Mouse (Mus musculus) liver, embryonic 12.5 days (tissue): ENCODE measurements at regions not wholly inside any gene's neighbourhood (a gene's known extent, or its start where the extent isn't known, plus 50 kb on each side); places are given as distances from the start of the nearest gene placed in this dataset.

Experiments used
- ATAC-seq: fragments of 200-750 bp; cut with Nextera tagmentation; 2 replicates; pipeline ENCODE4 v1.8.0; 2017; ENCODE audit warnings: moderate number of reproducible peaks, mild to moderate bottlenecking, moderate library complexity
- H3K27ac ChIP-seq: fragments of 300-500 bp; sonication (generic); 2 replicates; pipeline ENCODE4 v1.5.1; 2016; ENCODE audit warnings: mild to moderate bottlenecking
- H3K27me3 ChIP-seq: fragments of 300-500 bp; sonication (generic); replicated peaks from 2 replicates; pipeline ENCODE4 v1.6.1; 2016; ENCODE audit warnings: mild to moderate bottlenecking, moderate library complexity
- H3K36me3 ChIP-seq: fragments of 300-500 bp; sonication (generic); 2 replicates; pipeline ENCODE4 v1.6.1; 2016; ENCODE audit warnings: mild to moderate bottlenecking, moderate library complexity
- H3K4me1 ChIP-seq: fragments of 300-500 bp; sonication (generic); 2 replicates; pipeline ENCODE4 v1.6.1; 2016
- H3K4me2 ChIP-seq: fragments of 300-500 bp; sonication (generic); 2 replicates; pipeline ENCODE4 v1.6.1; 2016; ENCODE audit warnings: mild to moderate bottlenecking, moderate library complexity
- H3K4me3 ChIP-seq: fragments of 300-500 bp; sonication (generic); 2 replicates; pipeline ENCODE4 v1.5.1; 2016; ENCODE audit warnings: mild to moderate bottlenecking, moderate library complexity
- H3K9ac ChIP-seq: fragments of 300-500 bp; sonication (generic); 2 replicates; pipeline ENCODE4 v1.6.1; 2016; ENCODE audit warnings: mild to moderate bottlenecking, moderate library complexity
- H3K9me3 ChIP-seq: fragments of 300-500 bp; sonication (generic); replicated peaks from 2 replicates; pipeline ENCODE4 v1.6.1; 2016; ENCODE audit warnings: mild to moderate bottlenecking, moderate library complexity
- WGBS: fragments of 180-500 bp; shearing (Covaris S2); methylation state at CpG from one replicate; pipeline ENCODE4 v1.1.7; 2016; ENCODE audit not compliant: insufficient replicate concordance; 5-methylcytosine and 5-hydroxymethylcytosine counted together

- no peaks in the 10 kb centered on the region for H3K4me1 ChIP-seq
- H3K4me2 ChIP-seq = no peak overlapping the region
- no peak overlapping the region for H3K9ac ChIP-seq
- no peaks in the 10 kb centered on the region for H3K36me3 ChIP-seq
- H3K9me3 ChIP-seq = no peaks in the 10 kb centered on the region
- H3K27ac ChIP-seq = no peak overlapping the region
- no peaks in the 10 kb centered on the region for H3K27me3 ChIP-seq
- H3K4me3 ChIP-seq = no peak overlapping the region
- 67% methylated on average over 14 of the region's 14 CpGs for WGBS
- no peak for ATAC-seq
Observed at GRCm38 (mm10) chr1:57684387-57685162, 89.4 kb upstream of the Spats2l start.

- Histone ChIP-seq H3K4me2 (no peak overlapping the region), H3K4me1 (no peaks in the 10 kb centered on the region)
- no peak for ATAC-seq
Observed at GRCm38 (mm10) chr1:57689253-57689652, 84.7 kb upstream of the Spats2l start.

GRCm38 (mm10) chr1:57707906-57708305 lies 66.1 kb upstream of the Spats2l start:
- Histone ChIP-seq H3K27me3 (no peaks in the 10 kb centered on the region), H3K4me1 (no peaks in the 10 kb centered on the region), H3K9me3 (no peaks in the 10 kb centered on the region), H3K4me3 (no peak overlapping the region), H3K27ac (no peak overlapping the region), H3K36me3 (no peaks in the 10 kb centered on the region), H3K9ac (no peak overlapping the region), H3K4me2 (no peak overlapping the region)
- no peak for ATAC-seq
- 68% methylated on average over 4 of the region's 4 CpGs for WGBS

More at GRCm38 (mm10) chr1:57689253-57689652, 84.7 kb upstream of the Spats2l start:
- no peak overlapping the region for H3K4me3 ChIP-seq
- no peaks in the 10 kb centered on the region for H3K36me3 ChIP-seq
- no peaks in the 10 kb centered on the region for H3K27me3 ChIP-seq
- H3K27ac ChIP-seq = no peak overlapping the region
- H3K9me3 ChIP-seq = 0 out of 2 replicates have a peak, but pooled peaks cover 5% of the 10 kb centered on the region
- H3K9ac ChIP-seq = no peak overlapping the region

GRCm38 (mm10) chr1:57712916-57713503 lies 61.0 kb upstream of the Spats2l start:
- no peak overlapping the region for H3K9ac ChIP-seq
- no peak overlapping the region for H3K4me3 ChIP-seq
- H3K4me2 ChIP-seq = no peak overlapping the region
- no peak overlapping the region for H3K27ac ChIP-seq
- 58% methylated on average over 5 of the region's 5 CpGs for WGBS
- no peaks in the 10 kb centered on the region for H3K36me3 ChIP-seq
- no peak for ATAC-seq
- H3K4me1 ChIP-seq = no peaks in the 10 kb centered on the region
- H3K27me3 ChIP-seq = no peaks in the 10 kb centered on the region
- H3K9me3 ChIP-seq = no peaks in the 10 kb centered on the region

- 58% methylated on average over 5 of the region's 5 CpGs for WGBS
- Histone ChIP-seq H3K27me3 (no peaks in the 10 kb centered on the region), H3K9me3 (no peaks in the 10 kb centered on the region), H3K36me3 (no peaks in the 10 kb centered on the region), H3K4me2 (no peak overlapping the region), H3K4me3 (no peak overlapping the region), H3K9ac (no peak overlapping the region), H3K4me1 (no peaks in the 10 kb centered on the region), H3K27ac (no peak overlapping the region)
- ATAC-seq = no peak
Observed at GRCm38 (mm10) chr1:57717139-57717800, 56.7 kb upstream of the Spats2l start.

- ATAC-seq = no peak
- WGBS = 61% methylated on average over 7 of the region's 7 CpGs
- H3K9me3 ChIP-seq = no peaks in the 10 kb centered on the region
- H3K4me2 ChIP-seq = no peak overlapping the region
- no peak overlapping the region for H3K27ac ChIP-seq
- no peak overlapping the region for H3K9ac ChIP-seq
- no peaks in the 10 kb centered on the region for H3K36me3 ChIP-seq
- no peak overlapping the region for H3K4me3 ChIP-seq
- H3K4me1 ChIP-seq = no peaks in the 10 kb centered on the region
- no peaks in the 10 kb centered on the region for H3K27me3 ChIP-seq
Observed at GRCm38 (mm10) chr1:57718409-57718808, 55.6 kb upstream of the Spats2l start.
